In genomic region chr12:112001223-112001622, GRCm38 (mm10) we compare ENCODE assay signal across 8 mouse cellular contexts. TPM values are rescaled to one million over a fixed set of nuclear protein-coding genes. Genes with fewer than 3 reads are reported as not detected.
DNase-seq lines count a peak whose midpoint lies in the region; ATAC-seq and TF ChIP-seq lines count a peak whose summit lies in the region.

No protein-coding gene starts in this region.

- WGBS in intestine, embryonic 14.5 days = 21% methylated on average over 8 of the region's 8 CpGs
- WGBS in intestine, embryonic 16.5 days = 18% methylated on average over 8 of the region's 8 CpGs
- WGBS in forebrain, embryonic 16.5 days = 23% methylated on average over 8 of the region's 8 CpGs
- 17% methylated on average over 8 of the region's 8 CpGs for WGBS in kidney, adult 2 months
- WGBS in limb, embryonic 11.5 days = 25% methylated on average over 8 of the region's 8 CpGs

- H3K36me3 ChIP-seq in intestine, embryonic 14.5 days (ENCODE audit: control insufficient read depth, insufficient read depth, low read length) = no peaks in the 10 kb centered on the region
- no peaks in the 10 kb centered on the region for H3K36me3 ChIP-seq in intestine, embryonic 16.5 days (ENCODE audit: control insufficient read depth, insufficient read depth, low read length)
- H3K36me3 ChIP-seq in forebrain, embryonic 16.5 days (ENCODE audit: control insufficient read depth, insufficient read depth) = no peaks in the 10 kb centered on the region
- H3K36me3 ChIP-seq in kidney, adult 2 months (ENCODE audit: control insufficient read depth, insufficient read depth, low read length) = no peaks in the 10 kb centered on the region
- no peaks in the 10 kb centered on the region for H3K36me3 ChIP-seq in limb, embryonic 11.5 days (ENCODE audit: control insufficient read depth, insufficient read depth, low read length)

- no peaks in the 10 kb centered on the region for H3K27me3 ChIP-seq in intestine, embryonic 14.5 days (replicated peaks; ENCODE audit: control insufficient read depth, insufficient read depth, low read length)
- no peaks in the 10 kb centered on the region for H3K27me3 ChIP-seq in intestine, embryonic 16.5 days (replicated peaks; ENCODE audit: control insufficient read depth, insufficient read depth, low read length)
- H3K27me3 ChIP-seq in forebrain, embryonic 16.5 days (replicated peaks; ENCODE audit: control insufficient read depth, insufficient read depth, low read length) = no peaks in the 10 kb centered on the region
- H3K27me3 ChIP-seq in kidney, adult 2 months (replicated peaks; ENCODE audit: control insufficient read depth, insufficient read depth, low read length) = no peaks in the 10 kb centered on the region
- no peaks in the 10 kb centered on the region for H3K27me3 ChIP-seq in limb, embryonic 11.5 days (ENCODE audit: control insufficient read depth, insufficient read depth, low read length)

- DNase-seq in intestine, embryonic 14.5 days (ENCODE audit: low spot score) = peak; percentile 89
- peak; percentile 46 for DNase-seq in c-Kit-positive CD71-positive TER-119-negative erythroid progenitor cells, embryonic 14.5 days (ENCODE audit: low read depth)
- DNase-seq in kidney, adult 2 months = peak; percentile 78
- DNase-seq in limb, embryonic 11.5 days (ENCODE audit: low spot score) = peak; percentile 85
- peak; percentile 10 to 19 for DNase-seq in monocyte, adult 2 months (ENCODE audit: low read depth in 1 of 2, low spot score in 2 of 2)
- peak; percentile 35 to 78 for DNase-seq in spleen, postnatal 4 days (ENCODE audit: low spot score in 2 of 2)

- no peaks in the 10 kb centered on the region for H3K4me1 ChIP-seq in intestine, embryonic 14.5 days (replicated peaks; ENCODE audit: control insufficient read depth, insufficient read depth, low read length)
- no peaks in the 10 kb centered on the region for H3K4me1 ChIP-seq in intestine, embryonic 16.5 days (ENCODE audit: control insufficient read depth, insufficient read depth, low read length)
- H3K4me1 ChIP-seq in forebrain, embryonic 16.5 days (replicated peaks; ENCODE audit: control insufficient read depth, insufficient read depth, low read length) = no peaks in the 10 kb centered on the region
- H3K4me1 ChIP-seq in kidney, adult 2 months (ENCODE audit: control insufficient read depth, insufficient read depth, low read length) = no peaks in the 10 kb centered on the region
- H3K4me1 ChIP-seq in limb, embryonic 11.5 days (ENCODE audit: control insufficient read depth, insufficient read depth, low read length) = no peaks in the 10 kb centered on the region

- H3K4me3 ChIP-seq in intestine, embryonic 14.5 days (ENCODE audit: low read depth, low read length) = no peak overlapping the region
- H3K4me3 ChIP-seq in intestine, embryonic 16.5 days (ENCODE audit: low read length) = no peak overlapping the region
- H3K4me3 ChIP-seq in forebrain, embryonic 16.5 days (replicated peaks; ENCODE audit: low read length) = no peak overlapping the region
- no peak overlapping the region for H3K4me3 ChIP-seq in kidney, adult 2 months (ENCODE audit: insufficient read depth, low read depth, low read length)
- H3K4me3 ChIP-seq in limb, embryonic 11.5 days (ENCODE audit: low read depth, low read length) = no peak overlapping the region

- H3K27ac ChIP-seq in intestine, embryonic 14.5 days (ENCODE audit: low read depth) = no peak overlapping the region
- H3K27ac ChIP-seq in intestine, embryonic 16.5 days (ENCODE audit: low read length) = no peak overlapping the region
- no peak overlapping the region for H3K27ac ChIP-seq in forebrain, embryonic 16.5 days (ENCODE audit: low read length)
- H3K27ac ChIP-seq in kidney, adult 2 months (ENCODE audit: insufficient read depth, low read depth, low read length) = no peak overlapping the region
- no peak overlapping the region for H3K27ac ChIP-seq in limb, embryonic 11.5 days (replicated peaks; ENCODE audit: low read depth, low read length)

- H3K9me3 ChIP-seq in intestine, embryonic 14.5 days (ENCODE audit: control insufficient read depth, low read length) = no peaks in the 10 kb centered on the region
- no peaks in the 10 kb centered on the region for H3K9me3 ChIP-seq in intestine, embryonic 16.5 days (ENCODE audit: control insufficient read depth, low read length)
- H3K9me3 ChIP-seq in forebrain, embryonic 16.5 days (ENCODE audit: control insufficient read depth, low read length) = no peaks in the 10 kb centered on the region
- H3K9me3 ChIP-seq in limb, embryonic 11.5 days (ENCODE audit: control insufficient read depth, low read length) = no peaks in the 10 kb centered on the region

- H3K9ac ChIP-seq in intestine, embryonic 14.5 days (ENCODE audit: low read length) = no peak overlapping the region
- H3K9ac ChIP-seq in intestine, embryonic 16.5 days (ENCODE audit: low read depth, low read length) = no peak overlapping the region
- no peak overlapping the region for H3K9ac ChIP-seq in forebrain, embryonic 16.5 days (replicated peaks; ENCODE audit: low read depth, low read length)
- H3K9ac ChIP-seq in limb, embryonic 11.5 days (ENCODE audit: low read length) = no peak overlapping the region

- no peak for TF ChIP-seq POLR2A in kidney, adult 2 months (IDR thresholded peaks at IDR 0.05; ENCODE audit: low read depth, low read length)

- ATAC-seq in intestine, embryonic 14.5 days (replicated peaks; ENCODE audit: low FRiP score, low TSS enrichment, low read depth) = 0 out of 2 replicates have a peak, but pooled peaks have one; percentile 40
- ATAC-seq in intestine, embryonic 16.5 days = no peak
- ATAC-seq in forebrain, embryonic 16.5 days = peak; percentile 57; the same call in 1 of the 2 replicates
- ATAC-seq in limb, embryonic 11.5 days (ENCODE audit: insufficient number of reproducible peaks, low FRiP score, low TSS enrichment, low read depth) = peak; percentile 31; the same call in 1 of the 2 replicates

- TF ChIP-seq CTCF in kidney, adult 2 months (conservative IDR thresholded peaks at IDR 0.05; ENCODE audit: insufficient read depth, insufficient read length, low read depth, low read length) = peak; percentile 65

- no peak overlapping the region for H3K4me2 ChIP-seq in intestine, embryonic 14.5 days (ENCODE audit: low read length)
- H3K4me2 ChIP-seq in intestine, embryonic 16.5 days (ENCODE audit: low read depth, low read length) = no peak overlapping the region
- H3K4me2 ChIP-seq in forebrain, embryonic 16.5 days (ENCODE audit: low read length) = no peak overlapping the region
- H3K4me2 ChIP-seq in limb, embryonic 11.5 days (ENCODE audit: low read depth, severe bottlenecking) = no peak overlapping the region

RNA-seq across cellular contexts. Expression of gene Rd3l, which starts 20.1 kb away (rescaled TPM):
- polyA plus RNA-seq in intestine, embryonic 14.5 days (2014; fragmentation: Nextera tagmentation; extraction: Ambion mirVana) = not detected in 2 replicates
- polyA plus RNA-seq in intestine, embryonic 16.5 days (2015; fragmentation: Nextera tagmentation; extraction: Ambion mirVana) = not detected in 2 replicates
- polyA plus RNA-seq in forebrain, embryonic 16.5 days (2015; fragmentation: Nextera tagmentation; extraction: Ambion mirVana) = not detected in 2 replicates
- polyA plus RNA-seq in kidney, adult 2 months (2012; rRNA removed) = not detected in 2 replicates
- not detected in 2 replicates for polyA plus RNA-seq in limb, embryonic 11.5 days (2014; fragmentation: Nextera tagmentation; extraction: Ambion mirVana)

RNA-seq across cellular contexts. Expression of gene Tdrd9, which starts 29.9 kb away (rescaled TPM):
- 0.28 and 0.73 TPM in 2 replicates for polyA plus RNA-seq in intestine, embryonic 14.5 days (2014; fragmentation: Nextera tagmentation; extraction: Ambion mirVana)
- 0.20 and 0.24 TPM in 2 replicates for polyA plus RNA-seq in intestine, embryonic 16.5 days (2015; fragmentation: Nextera tagmentation; extraction: Ambion mirVana)
- 0.19 and 0.44 TPM in 2 replicates for polyA plus RNA-seq in forebrain, embryonic 16.5 days (2015; fragmentation: Nextera tagmentation; extraction: Ambion mirVana)
- polyA plus RNA-seq in kidney, adult 2 months (2012; rRNA removed) = 0.07 TPM in 1 of 2 replicates, not detected in the other
- polyA plus RNA-seq in limb, embryonic 11.5 days (2014; fragmentation: Nextera tagmentation; extraction: Ambion mirVana) = 0.61 and 0.95 TPM in 2 replicates

RNA-seq across cellular contexts. Expression of gene Atp5mpl, which starts 34.4 kb away (rescaled TPM):
- 845 and 1,000 TPM in 2 replicates for polyA plus RNA-seq in intestine, embryonic 14.5 days (2014; fragmentation: Nextera tagmentation; extraction: Ambion mirVana)
- 900 and 957 TPM in 2 replicates for polyA plus RNA-seq in intestine, embryonic 16.5 days (2015; fragmentation: Nextera tagmentation; extraction: Ambion mirVana)
- 562 and 571 TPM in 2 replicates for polyA plus RNA-seq in forebrain, embryonic 16.5 days (2015; fragmentation: Nextera tagmentation; extraction: Ambion mirVana)
- polyA plus RNA-seq in kidney, adult 2 months (2012; rRNA removed) = 91.8 and 126 TPM in 2 replicates
- 670 and 686 TPM in 2 replicates for polyA plus RNA-seq in limb, embryonic 11.5 days (2014; fragmentation: Nextera tagmentation; extraction: Ambion mirVana)

Comparison
In these comparisons a context has a peak if more than half of its experiments do, and no peak if none do; other contexts are left out.
1. DNase-seq: peak in every context shown above with its lines; median percentile 89 in intestine, embryonic 14.5 days; 85 in limb, embryonic 11.5 days; 78 in kidney, adult 2 months; 56 in spleen, postnatal 4 days; 46 in c-Kit-positive CD71-positive TER-119-negative erythroid progenitor cells, embryonic 14.5 days; 14 in monocyte, adult 2 months.